Mouse (Mus musculus) liver, embryonic 14.5 days (tissue): ENCODE data around the gene Neurl1b.

Experiments
- CTCF ChIP-seq: IDR thresholded peaks from 2 replicates; pipeline ENCODE4 v1.5.1; 2016; ENCODE audit warnings: antibody characterized with exemption, low read depth, control low read depth
- EP300 ChIP-seq: IDR thresholded peaks from 2 replicates; pipeline ENCODE4 v1.6.1; 2016; ENCODE audit warnings: antibody characterized with exemption, low read depth

DNA sequence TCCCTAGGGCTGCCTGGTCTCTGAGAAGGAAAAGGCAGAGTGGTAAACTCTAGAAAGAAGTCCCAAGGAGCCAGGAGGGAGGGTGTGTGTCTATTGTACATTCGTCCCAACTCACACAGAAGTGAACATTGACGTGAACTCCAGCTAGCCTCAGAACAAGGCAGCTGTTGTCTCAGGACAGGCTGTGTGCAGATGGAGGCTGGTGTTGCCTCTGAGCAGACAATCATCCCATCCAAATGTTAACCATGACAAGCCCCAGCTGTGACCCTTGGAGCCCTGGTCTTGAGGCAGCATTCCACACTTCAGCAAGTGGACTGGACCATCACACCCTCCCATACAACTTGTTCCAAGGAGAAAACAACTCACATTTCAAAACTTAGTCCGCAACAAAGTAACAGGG, 77.6 kb downstream of the Neurl1b start:
- TF ChIP-seq CTCF = no peak
- TF ChIP-seq EP300 = no peak
